Mouse (Mus musculus): ENCODE measurements around the gene Mag. TPM values are rescaled to one million over a fixed set of nuclear protein-coding genes. Genes with fewer than 3 reads are reported as not detected.
A peak's percentile ranks its signal among the peaks of the same experiment; 100 is the strongest.
"Not testable (repeated sequence)": the region's sequence is repeated elsewhere in the genome, so short reads cannot be mapped to it uniquely, and the experiment has no call there.

Mag gene
- total RNA-seq, 2 experiments from 2014 or later = 0.83 TPM; not detected in 1

DNA sequence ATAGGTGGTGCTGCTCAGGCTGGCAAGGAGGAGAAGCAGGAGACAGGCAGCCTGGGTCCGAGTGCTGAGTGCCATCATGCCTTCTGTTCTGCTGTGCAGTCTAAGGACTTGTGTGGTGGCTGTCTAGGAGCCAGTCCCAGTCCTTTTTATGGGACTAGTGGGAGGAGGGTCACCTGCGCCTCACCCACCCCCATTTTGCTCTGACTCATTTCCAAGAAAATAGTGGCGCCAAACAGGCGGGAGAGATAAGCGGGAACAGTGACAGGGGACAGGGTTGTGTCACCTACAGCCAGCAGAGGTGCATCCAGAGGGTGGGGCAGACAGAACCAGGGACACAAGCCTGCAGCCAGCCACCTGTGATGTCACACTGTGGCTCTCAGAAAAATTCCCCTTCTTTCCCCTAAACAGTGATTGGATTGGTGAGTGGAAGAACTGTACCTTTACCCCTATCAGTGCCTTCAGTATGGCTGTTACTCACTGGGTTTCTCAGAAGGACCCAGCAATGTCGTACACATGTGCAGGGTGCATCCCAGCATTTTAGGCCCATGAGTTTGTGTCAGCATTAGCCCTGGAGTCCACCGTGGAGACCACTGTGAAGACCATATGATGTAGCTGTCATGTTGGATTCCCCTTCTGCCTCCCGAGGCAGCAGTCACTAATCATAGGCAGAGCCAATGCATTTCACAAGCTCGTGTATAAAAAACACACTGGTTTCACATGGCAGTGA lies 29.4 kb upstream of the Mag start, which contains the start of gene Hamp:
TSS of gene Hamp (minus strand) at position 124 of the 727 bp plus-strand sequence.
- ATAC-seq (replicated peaks; ENCODE audit: low FRiP score, low TSS enrichment, poor library complexity, severe bottlenecking) = 0 out of 2 replicates have a peak, but pooled peaks have one; percentile 15

DNA sequence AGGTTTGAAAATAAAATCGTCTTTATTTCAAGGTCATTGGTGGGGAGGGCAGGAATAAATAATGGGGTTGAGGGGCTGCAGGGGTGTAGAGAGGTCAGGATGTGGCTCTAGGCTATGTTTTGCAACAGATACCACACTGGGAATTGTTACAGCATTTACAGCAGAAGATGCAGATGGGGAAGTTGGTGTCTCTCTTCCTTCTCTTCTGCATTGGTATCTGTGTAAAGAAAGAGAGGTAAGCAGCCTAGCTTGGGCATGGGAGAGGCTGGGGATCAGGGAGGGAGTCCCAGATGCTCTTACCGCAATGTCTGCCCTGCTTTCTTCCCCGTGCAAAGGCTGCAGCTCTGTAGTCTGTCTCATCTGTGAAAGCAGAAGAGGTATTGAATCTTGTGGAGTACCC lies 27.7 kb upstream of the Mag start:
- not testable (repeated sequence) for ATAC-seq (replicated peaks; ENCODE audit: low FRiP score, low TSS enrichment, poor library complexity, severe bottlenecking)

GRCm38 (mm10) chr7:30940070-30940469 lies 25.4 kb upstream of the Mag start:
- ATAC-seq (replicated peaks; ENCODE audit: low FRiP score, low TSS enrichment, poor library complexity, severe bottlenecking) = not testable (repeated sequence)

- not testable (repeated sequence) for ATAC-seq (replicated peaks; ENCODE audit: low FRiP score, low TSS enrichment, poor library complexity, severe bottlenecking)
These were observed 20.9 kb upstream of the Mag start for GRCm38 (mm10) chr7:30935422-30936099.

DNA sequence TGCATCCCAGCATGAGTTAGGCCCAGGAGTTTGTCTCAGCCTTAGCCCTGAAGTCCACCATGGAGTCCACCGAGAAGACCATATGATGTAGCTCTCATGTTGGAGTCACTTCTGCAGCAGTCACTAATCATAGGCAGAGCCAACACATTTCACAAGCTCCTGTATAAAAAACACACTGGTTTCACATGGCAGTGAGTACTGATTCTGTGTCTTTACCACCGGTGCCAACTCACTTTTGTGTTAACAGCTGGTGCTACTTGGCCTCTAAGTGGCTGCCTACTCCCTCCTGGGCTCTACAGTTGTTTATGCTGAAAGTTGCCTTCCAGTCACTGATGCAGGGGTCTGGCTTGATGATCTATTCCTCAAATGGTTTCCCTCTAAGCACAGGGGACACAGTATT lies 9.9 kb upstream of the Mag start, which contains the start of gene Hamp2:
TSS of gene Hamp2 (minus strand) at position 101 of the 400 bp plus-strand sequence.
- not testable (repeated sequence) for ATAC-seq (replicated peaks; ENCODE audit: low FRiP score, low TSS enrichment, poor library complexity, severe bottlenecking)

DNA sequence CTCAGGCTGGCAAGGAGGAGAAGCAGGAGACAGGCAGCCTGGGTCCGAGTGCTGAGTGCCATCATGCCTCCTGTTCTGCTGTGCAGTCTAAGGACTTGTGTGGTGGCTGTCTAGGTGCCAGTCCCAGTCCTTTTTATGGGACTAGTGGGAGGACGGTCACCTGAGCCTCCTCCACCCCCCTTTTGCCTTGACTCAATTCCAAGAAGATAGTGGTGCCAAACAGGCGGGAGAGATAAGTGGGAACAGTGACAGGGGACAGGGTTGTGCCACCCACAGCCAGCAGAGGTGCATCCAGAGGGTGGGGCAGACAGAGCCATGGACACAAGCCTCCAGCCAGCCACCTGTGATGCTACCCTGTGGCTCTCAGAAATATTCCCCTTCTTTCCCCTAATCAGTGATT lies 9.4 kb upstream of the Mag start:
- ATAC-seq (replicated peaks; ENCODE audit: low FRiP score, low TSS enrichment, poor library complexity, severe bottlenecking) = no peak

DNA sequence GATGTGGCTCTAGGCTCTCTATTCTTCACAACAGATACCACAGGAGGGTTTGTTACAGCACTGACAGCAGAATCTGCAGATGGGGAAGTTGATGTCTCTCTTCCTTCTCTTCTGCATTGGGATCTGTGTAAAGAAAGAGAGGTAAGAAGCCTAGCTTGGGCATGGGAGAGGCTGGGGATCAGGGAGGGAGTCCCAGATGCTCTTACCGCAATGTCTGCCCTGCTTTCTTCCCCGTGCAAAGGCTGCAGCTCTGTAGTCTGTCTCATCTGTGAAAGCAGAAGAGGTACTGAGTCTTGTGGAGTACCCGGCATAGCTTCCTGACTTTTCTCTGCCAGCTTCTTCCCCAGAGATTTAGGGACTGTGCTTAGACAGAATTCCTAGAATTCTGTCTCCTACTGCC lies 7.8 kb upstream of the Mag start:
- not testable (repeated sequence) for ATAC-seq (replicated peaks; ENCODE audit: low FRiP score, low TSS enrichment, poor library complexity, severe bottlenecking)

DNA sequence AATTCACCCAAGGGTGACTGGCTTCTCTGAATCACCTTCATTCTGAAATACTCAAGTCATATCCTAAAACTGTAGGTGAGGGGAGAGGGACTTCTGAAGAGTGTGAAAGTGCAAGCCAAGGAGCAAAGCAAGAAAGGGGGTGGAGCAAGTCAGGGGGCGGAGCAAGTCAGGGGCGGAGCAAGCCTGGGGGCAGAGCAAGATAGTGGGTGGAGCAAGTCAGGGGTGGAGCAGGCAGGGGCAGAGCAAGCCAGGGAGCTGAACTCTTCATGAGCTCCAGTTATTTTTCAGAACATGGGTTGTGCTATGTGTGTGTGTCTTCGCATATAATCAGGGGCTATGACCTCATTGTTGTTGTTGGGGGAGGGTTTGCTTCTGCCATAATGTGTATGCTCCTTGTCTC lies 5.5 kb upstream of the Mag start:
- peak; percentile 92 for ATAC-seq (replicated peaks; ENCODE audit: low FRiP score, low TSS enrichment, poor library complexity, severe bottlenecking)

DNA sequence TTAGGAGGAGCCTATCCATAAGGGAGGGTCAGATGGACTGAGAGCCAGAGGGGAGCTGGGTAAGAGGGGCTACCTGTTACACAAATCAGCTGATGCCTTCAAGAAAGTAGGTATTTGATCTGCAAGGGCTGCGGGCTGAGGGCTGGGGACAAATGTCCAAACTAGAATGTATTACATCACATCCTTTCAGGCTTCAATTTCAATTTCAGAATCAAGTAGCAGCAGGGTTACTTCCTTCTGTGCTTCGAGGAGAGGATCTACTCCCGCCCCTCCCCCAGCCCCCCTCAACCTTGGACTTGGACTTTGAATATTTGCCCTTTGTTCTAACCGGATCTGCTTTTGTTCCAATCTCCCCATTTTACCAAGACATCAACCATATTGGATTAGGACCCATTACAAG lies 2.5 kb upstream of the Mag start:
- ATAC-seq (replicated peaks; ENCODE audit: low FRiP score, low TSS enrichment, poor library complexity, severe bottlenecking) = no peak

DNA sequence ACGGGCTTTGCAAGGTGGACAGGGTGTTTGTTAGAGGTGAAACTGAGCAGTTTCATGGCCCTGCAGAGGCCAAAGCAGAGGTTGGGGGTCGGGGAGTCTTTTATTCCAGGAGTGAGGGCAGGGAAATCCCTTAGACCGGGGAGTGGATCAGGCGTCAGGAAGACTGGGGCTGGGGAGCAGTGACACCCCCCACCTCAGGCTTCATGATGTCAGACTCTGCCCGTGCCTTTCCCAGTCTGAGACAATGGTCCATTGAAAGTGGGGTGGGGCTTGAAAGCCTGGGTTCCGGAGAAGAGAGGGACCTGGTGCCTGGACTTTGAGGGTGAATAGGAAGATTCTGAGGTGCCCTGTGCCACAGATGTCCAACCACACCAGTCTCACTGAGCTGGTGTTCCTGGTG lies 2.0 kb upstream of the Mag start:
- no peak for ATAC-seq (replicated peaks; ENCODE audit: low FRiP score, low TSS enrichment, poor library complexity, severe bottlenecking)

DNA sequence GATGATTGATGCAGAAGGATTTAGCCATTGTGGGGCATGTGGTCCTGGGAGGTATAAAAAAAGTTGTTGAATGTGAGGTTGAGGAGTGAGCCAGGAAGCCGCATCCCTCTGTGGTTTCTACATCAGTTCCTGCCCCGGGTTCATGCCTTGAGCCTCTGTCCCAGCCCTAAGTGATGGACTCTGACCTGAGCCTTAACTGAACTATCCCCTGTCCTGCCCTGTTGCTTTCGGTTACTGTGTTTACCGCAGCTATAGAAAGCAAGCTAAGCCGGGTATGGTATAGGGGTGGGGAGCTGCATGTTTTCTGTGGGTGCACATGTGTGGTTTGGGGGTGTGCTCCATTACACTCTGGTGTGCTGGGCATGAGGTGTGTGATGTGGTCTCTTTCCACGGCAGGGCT lies 4.9 kb downstream of the Mag start:
- ATAC-seq (replicated peaks; ENCODE audit: low FRiP score, low TSS enrichment, poor library complexity, severe bottlenecking) = no peak

GRCm38 (mm10) chr7:30908992-30909431 lies 5.7 kb downstream of the Mag start:
- no peak for ATAC-seq (replicated peaks; ENCODE audit: low FRiP score, low TSS enrichment, poor library complexity, severe bottlenecking)

DNA sequence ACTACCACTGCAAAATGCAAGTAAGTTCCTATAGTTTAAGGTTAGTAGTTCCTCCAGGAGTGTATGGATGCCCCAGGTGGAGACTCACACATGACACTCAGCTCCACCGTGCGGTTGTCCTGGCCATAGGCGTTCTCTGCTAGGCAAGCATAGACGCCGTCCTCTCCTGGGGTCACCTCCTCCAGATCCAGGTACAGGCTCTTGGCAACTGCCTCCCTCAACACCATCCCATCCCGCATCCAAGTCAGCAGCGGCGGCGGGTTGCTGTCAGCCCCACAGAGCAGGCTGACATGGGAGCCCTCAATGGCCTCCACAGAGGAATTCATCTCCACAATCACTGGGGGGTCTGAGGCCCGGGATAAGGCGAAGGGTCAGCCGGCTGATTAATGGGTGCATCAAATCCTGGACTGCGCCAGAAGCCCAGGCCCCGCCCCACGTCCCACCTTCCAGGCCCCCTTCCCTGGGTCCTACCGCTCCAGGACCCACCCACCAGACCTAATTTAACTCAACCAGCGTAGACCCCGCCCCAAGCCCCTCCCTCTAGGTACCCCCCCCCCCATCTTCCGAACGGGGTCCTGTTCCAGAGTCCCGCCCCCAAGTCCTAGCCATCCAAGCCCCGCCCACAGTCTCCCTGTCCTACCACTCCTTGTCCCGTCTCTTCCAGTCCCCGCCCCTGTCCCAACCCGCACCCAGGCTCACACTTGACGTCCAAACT lies 6.2 kb downstream of the Mag start:
- no peak for ATAC-seq (replicated peaks; ENCODE audit: low FRiP score, low TSS enrichment, poor library complexity, severe bottlenecking)

- ATAC-seq (replicated peaks; ENCODE audit: low FRiP score, low TSS enrichment, poor library complexity, severe bottlenecking) = no peak
These were observed 10.6 kb downstream of the Mag start for GRCm38 (mm10) chr7:30904042-30904441.

- ATAC-seq (replicated peaks; ENCODE audit: low FRiP score, low TSS enrichment, poor library complexity, severe bottlenecking) = no peak
These were observed 19.5 kb downstream of the Mag start for GRCm38 (mm10) chr7:30895217-30895616.

DNA sequence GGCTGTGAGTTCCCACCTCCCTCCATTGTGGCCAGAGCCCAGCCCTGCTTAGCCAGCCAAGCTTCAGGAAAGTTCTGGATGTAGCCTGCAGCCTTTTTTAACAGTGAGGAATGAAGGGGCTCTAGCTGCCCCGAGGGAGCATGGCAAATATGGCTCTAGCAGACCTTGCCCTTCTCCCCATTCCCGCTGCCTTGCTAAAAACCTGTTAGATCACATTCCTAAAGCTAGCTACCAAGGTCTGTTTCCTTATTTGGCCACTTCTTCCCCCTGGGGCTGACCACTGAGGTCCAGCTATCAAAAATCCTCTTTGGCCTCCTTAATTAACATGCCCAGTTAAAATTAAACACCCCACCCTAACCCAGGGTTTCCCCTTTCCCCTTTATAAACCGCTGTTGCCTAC lies 22.2 kb downstream of the Mag start:
- no peak for ATAC-seq (replicated peaks; ENCODE audit: low FRiP score, low TSS enrichment, poor library complexity, severe bottlenecking)

GRCm38 (mm10) chr7:30891746-30892145 lies 22.9 kb downstream of the Mag start:
- no peak for ATAC-seq (replicated peaks; ENCODE audit: low FRiP score, low TSS enrichment, poor library complexity, severe bottlenecking)

DNA sequence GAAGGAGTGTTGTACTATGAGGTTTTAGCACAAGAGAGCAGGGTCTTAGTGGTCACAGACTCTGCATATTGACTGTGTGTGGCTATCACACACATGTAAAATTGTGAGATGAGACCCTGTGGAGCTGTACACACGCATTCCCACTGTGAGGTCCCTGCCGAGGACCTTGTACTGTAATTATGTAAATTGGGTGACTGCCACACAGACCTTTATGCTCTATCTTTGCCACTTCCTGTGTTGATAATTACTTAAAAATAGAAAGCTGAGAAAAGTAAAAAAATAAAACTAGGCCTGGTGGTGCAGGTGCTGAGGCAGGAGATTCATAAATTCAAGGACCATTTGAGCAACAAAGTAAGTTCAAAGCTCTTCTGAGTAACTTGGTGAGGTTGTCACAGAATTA lies 24.0 kb downstream of the Mag start:
- ATAC-seq (replicated peaks; ENCODE audit: low FRiP score, low TSS enrichment, poor library complexity, severe bottlenecking) = no peak

- ATAC-seq (replicated peaks; ENCODE audit: low FRiP score, low TSS enrichment, poor library complexity, severe bottlenecking) = no peak
These were observed 25.9 kb downstream of the Mag start for GRCm38 (mm10) chr7:30888786-30889185.

- ATAC-seq (replicated peaks; ENCODE audit: low FRiP score, low TSS enrichment, poor library complexity, severe bottlenecking) = no peak
These were observed 27.0 kb downstream of the Mag start for GRCm38 (mm10) chr7:30887568-30888188.
